Mouse (Mus musculus) MEL (cell line): ENCODE results near the gene Ppp1r1b. TPM values are rescaled to one million over a fixed set of nuclear protein-coding genes. Genes with fewer than 3 reads are reported as not detected.

ENCODE experiments used
- DNase-seq: peaks from one replicate; pipeline ENCODE4 v3.0.0; 2011; ENCODE audit warnings: low read depth, low spot score
- H3K27ac ChIP-seq: 2 replicates; pipeline ENCODE4 v1.5.1; 2012; ENCODE audit warnings: low read depth, mild to moderate bottlenecking, control low read depth, low read length, moderate library complexity; ENCODE audit not compliant: control insufficient read depth
- H3K27me3 ChIP-seq, 2 experiments: fragments of 150-350 bp in 1 of 2; sonication (generic) in 1 of 2; 2 replicates each; pipeline ENCODE4 v1.6.1; 2012; ENCODE audit warnings: low read length in 2 of 2, mild to moderate bottlenecking in 2 of 2, improper control_type of control experiment in 1 of 2, moderate library complexity in 1 of 2; ENCODE audit not compliant: insufficient read depth in 2 of 2, control insufficient read depth in 1 of 2
- H3K36me3 ChIP-seq, 2 experiments: 2 replicates each; pipeline ENCODE4 v1.6.1; 2012 to 2014; ENCODE audit warnings: low read length in 2 of 2, improper control_type of control experiment in 1 of 2, inconsistent platforms in 1 of 2, mild to moderate bottlenecking in 1 of 2; ENCODE audit not compliant: insufficient read depth in 2 of 2, control insufficient read depth in 1 of 2
- H3K4me1 ChIP-seq, 2 experiments: fragments of 150-350 bp in 1 of 2; sonication (generic) in 1 of 2; 2 replicates each; pipeline ENCODE4 v1.6.1; 2012; ENCODE audit warnings: low read length in 2 of 2, improper control_type of control experiment in 1 of 2, mild to moderate bottlenecking in 1 of 2; ENCODE audit not compliant: insufficient read depth in 2 of 2, control insufficient read depth in 1 of 2
- H3K4me3 ChIP-seq, 2 experiments: fragments of 150-350 bp in 1 of 2; sonication (generic) in 1 of 2; 2 replicates each; pipeline ENCODE4 v1.5.1; 2012; ENCODE audit warnings: low read depth in 2 of 2, low read length in 2 of 2, mild to moderate bottlenecking in 2 of 2, moderate library complexity in 2 of 2, control low read depth in 1 of 2, improper control_type of control experiment in 1 of 2; ENCODE audit not compliant: control insufficient read depth in 1 of 2, insufficient read depth in 1 of 2
- H3K79me2 ChIP-seq: 2 replicates; pipeline ENCODE4 v1.6.1; 2012; ENCODE audit warnings: mild to moderate bottlenecking, low read length, moderate library complexity; ENCODE audit not compliant: control insufficient read depth, poor library complexity, insufficient read depth
- H3K9ac ChIP-seq: 2 replicates; pipeline ENCODE4 v1.6.1; 2012; ENCODE audit warnings: low read depth, mild to moderate bottlenecking, control low read depth, low read length, moderate library complexity; ENCODE audit not compliant: control insufficient read depth, poor library complexity, severe bottlenecking
- H3K9me3 ChIP-seq: fragments of 150-350 bp; sonication (generic); replicated peaks from 2 replicates; pipeline ENCODE4 v1.6.1; 2012; ENCODE audit warnings: mild to moderate bottlenecking, low read length, improper control_type of control experiment, moderate library complexity; ENCODE audit not compliant: insufficient read depth
- BHLHE40 ChIP-seq: IDR thresholded peaks from 2 replicates; pipeline ENCODE4 v1.6.1; 2012; ENCODE audit warnings: low read depth, mild to moderate bottlenecking, inconsistent platforms, low read length, improper control_type of control experiment, borderline replicate concordance
- CHD2 ChIP-seq: IDR thresholded peaks from 2 replicates; pipeline ENCODE4 v1.6.1; 2011; ENCODE audit warnings: low read length, improper control_type of control experiment
- CTCF ChIP-seq, 3 experiments: IDR thresholded peaks in 2 of 3; conservative IDR thresholded peaks in 1 of 3; 2 replicates each; pipeline ENCODE4 v1.5.1; 2011 to 2012; ENCODE audit warnings: low read length in 3 of 3, low read depth in 2 of 3, mild to moderate bottlenecking in 2 of 3, improper control_type of control experiment in 1 of 3, inconsistent platforms in 1 of 3, mixed read lengths in 1 of 3, moderate library complexity in 1 of 3; ENCODE audit not compliant: control insufficient read depth in 1 of 3, insufficient read depth in 1 of 3, poor library complexity in 1 of 3, severe bottlenecking in 1 of 3
- E2F4 ChIP-seq: IDR thresholded peaks from 2 replicates; pipeline ENCODE4 v1.6.1; 2011; ENCODE audit warnings: low read depth, low read length, improper control_type of control experiment, borderline replicate concordance
- ELF1 ChIP-seq: IDR thresholded peaks from 2 replicates; pipeline ENCODE4 v1.6.1; 2014; ENCODE audit warnings: low read depth, mild to moderate bottlenecking, inconsistent platforms, low read length, improper control_type of control experiment, moderate library complexity
- ETS1 ChIP-seq: IDR thresholded peaks from 2 replicates; pipeline ENCODE4 v1.6.1; 2012; ENCODE audit warnings: low read depth, mild to moderate bottlenecking, inconsistent platforms, low read length, improper control_type of control experiment, moderate library complexity
- GABPA ChIP-seq: IDR thresholded peaks from 2 replicates; pipeline ENCODE4 v1.6.1; 2012; ENCODE audit warnings: low read depth, mild to moderate bottlenecking, inconsistent platforms, low read length, improper control_type of control experiment, moderate library complexity
- JUND ChIP-seq: IDR thresholded peaks from 2 replicates; pipeline ENCODE4 v1.6.1; 2011; ENCODE audit warnings: low read depth, mild to moderate bottlenecking, improper control_type of control experiment, low read length
- MAFK ChIP-seq: IDR thresholded peaks from 2 replicates; pipeline ENCODE4 v1.6.1; 2011; ENCODE audit warnings: low read depth, mild to moderate bottlenecking, low read length, improper control_type of control experiment, borderline replicate concordance
- MAX ChIP-seq: IDR thresholded peaks from 2 replicates; pipeline ENCODE4 v1.6.1; 2011; ENCODE audit warnings: low read length, improper control_type of control experiment
- MAZ ChIP-seq: IDR thresholded peaks from 2 replicates; pipeline ENCODE4 v1.6.1; 2012; ENCODE audit warnings: low read depth, mild to moderate bottlenecking, inconsistent platforms, low read length, improper control_type of control experiment
- MXI1 ChIP-seq: IDR thresholded peaks from 2 replicates; pipeline ENCODE4 v1.6.1; 2011; ENCODE audit warnings: mild to moderate bottlenecking, low read depth, low read length, improper control_type of control experiment
- NELFE ChIP-seq: IDR thresholded peaks from 2 replicates; pipeline ENCODE4 v1.6.1; 2011; ENCODE audit warnings: low read depth, low read length, improper control_type of control experiment
- NRF1 ChIP-seq: IDR thresholded peaks from 2 replicates; pipeline ENCODE4 v1.6.1; 2014; ENCODE audit warnings: low read depth, mild to moderate bottlenecking, inconsistent platforms, low read length, improper control_type of control experiment, moderate library complexity; ENCODE audit not compliant: poor library complexity, insufficient read depth, severe bottlenecking
- POLR2AphosphoS2 ChIP-seq: IDR thresholded peaks from 2 replicates; pipeline ENCODE4 v1.6.1; 2011; ENCODE audit warnings: low read length, improper control_type of control experiment
- POLR2AphosphoS5 ChIP-seq: IDR thresholded peaks from 2 replicates; pipeline ENCODE4 v1.6.1; 2012; ENCODE audit warnings: low read depth, borderline replicate concordance, mild to moderate bottlenecking, inconsistent platforms, low read length, moderate library complexity, mixed read lengths
- SMC3 ChIP-seq: IDR thresholded peaks from 2 replicates; pipeline ENCODE4 v1.6.1; 2011; ENCODE audit warnings: low read depth, low read length, improper control_type of control experiment
- TBP ChIP-seq: IDR thresholded peaks from 2 replicates; pipeline ENCODE4 v1.8.0; 2011; ENCODE audit warnings: low read depth, low read length, improper control_type of control experiment
- UBTF ChIP-seq: IDR thresholded peaks from 2 replicates; pipeline ENCODE4 v1.6.1; 2012; ENCODE audit warnings: low read depth, mild to moderate bottlenecking, inconsistent platforms, low read length, improper control_type of control experiment, moderate library complexity, borderline replicate concordance; ENCODE audit not compliant: insufficient read depth
- USF2 ChIP-seq, 2 experiments: IDR thresholded peaks; 2 replicates each; pipeline ENCODE4 v1.6.1; 2011 to 2012; ENCODE audit warnings: improper control_type of control experiment in 2 of 2, low read length in 2 of 2, borderline replicate concordance in 1 of 2, inconsistent platforms in 1 of 2, low read depth in 1 of 2, mild to moderate bottlenecking in 1 of 2; ENCODE audit not compliant: insufficient read depth in 1 of 2
- ZNF384 ChIP-seq: IDR thresholded peaks from 2 replicates; pipeline ENCODE4 v1.6.1; 2012; ENCODE audit warnings: low read depth, mild to moderate bottlenecking, inconsistent platforms, low read length, improper control_type of control experiment
- polyA plus RNA-seq, 2 experiments: library from polyadenylated mRNA; stranded (reverse) in 1 of 2; unstranded in 1 of 2; fragments of >175 nt in 1 of 2; fragments of >200 nt in 1 of 2; gene quantifications; 2 replicates each; pipeline versions ENCODE4 v1.2.1 to v1.2.4; 2012; ENCODE audit warnings: low replicate concordance in 2 of 2, low read depth in 1 of 2; ENCODE audit not compliant: insufficient read length in 2 of 2, insufficient read depth in 1 of 2, missing spikeins in 1 of 2
- total RNA-seq: library from RNA; depleted of rRNA; stranded (reverse); fragments of 300-350 nt; gene quantifications from 2 replicates; pipeline ENCODE4 v1.2.3, GENCODE M21; 2012

The Ppp1r1b gene
- total and polyA plus RNA-seq, 3 experiments: 35.2 to 114 TPM; not detected in 1

GRCm38 (mm10) chr11:98386596-98386995 is 38.4 kb downstream of the Ppp1r1b start:
- DNase-seq: no peak
- Histone ChIP-seq H3K4me3 (no peak overlapping the region), H3K4me1 (peaks cover 0 to 8% of the 10 kb centered on the region in 2 experiments; a peak in 2 of 4 replicates), H3K27me3 (no peaks in the 10 kb centered on the region), H3K79me2 (no peaks in the 10 kb centered on the region), H3K9ac (no peak overlapping the region)
- TF ChIP-seq UBTF: no peak
- TF ChIP-seq, all 39 proteins: peak for 0
- H3K27ac ChIP-seq: no peak overlapping the region
- H3K9me3 ChIP-seq: no peaks in the 10 kb centered on the region
- no peaks in the 10 kb centered on the region for H3K36me3 ChIP-seq

GRCm38 (mm10) chr11:98387056-98387577 is 38.9 kb downstream of the Ppp1r1b start:
- no peak overlapping the region for H3K9ac ChIP-seq
- H3K9me3 ChIP-seq: no peaks in the 10 kb centered on the region
- H3K4me3 ChIP-seq: no peak overlapping the region
- DNase-seq: no peak
- TF ChIP-seq SMC3 (no peak), MAFK (no peak), CHD2 (no peak), BHLHE40 (no peak), NELFE (no peak), POLR2AphosphoS2 (no peak), NRF1 (no peak), MAX (no peak), CTCF (IDR thresholded peaks at IDR 0.05 in 2 of 3, conservative IDR thresholded peaks at IDR 0.05 in 1 of 3; ENCODE audit: control insufficient read depth in 1 of 3, insufficient read depth in 1 of 3, low read depth in 2 of 3, low read length in 3 of 3, poor library complexity in 1 of 3, severe bottlenecking in 1 of 3) (no peak), E2F4 (no peak), USF2 (IDR thresholded peaks at IDR 0.05; ENCODE audit: borderline replicate concordance in 1 of 2, insufficient read depth in 1 of 2, low read depth in 1 of 2, low read length in 2 of 2) (no peak), ETS1 (no peak), MAZ (no peak), ZNF384 (no peak), POLR2AphosphoS5 (no peak), JUND (no peak), ELF1 (no peak), GABPA (no peak), TBP (no peak), MXI1 (no peak)
- no peaks in the 10 kb centered on the region for H3K79me2 ChIP-seq
- H3K36me3 ChIP-seq: no peaks in the 10 kb centered on the region; a peak in 1 of 4 replicates
- H3K27me3 ChIP-seq: no peaks in the 10 kb centered on the region
- no peak overlapping the region for H3K27ac ChIP-seq
- peaks cover 0 to 14% of the 10 kb centered on the region in 2 experiments; a peak in 2 of 4 replicates for H3K4me1 ChIP-seq
